Mouse (Mus musculus): ENCODE data around the gene Adamts6.

Adamts6 gene

GRCm38 (mm10) chr13:104460287-104460686 lies 172.7 kb downstream of the Adamts6 start:
- no peak for DNase-seq (ENCODE audit: low spot score)

- no peak for DNase-seq (ENCODE audit: low spot score)
Measured at GRCm38 (mm10) chr13:104468061-104468460, 180.4 kb downstream of the Adamts6 start.

GRCm38 (mm10) chr13:104476285-104476956 lies 188.8 kb downstream of the Adamts6 start:
- no peak for DNase-seq (ENCODE audit: low spot score)

- DNase-seq (ENCODE audit: low spot score): no peak
Measured at GRCm38 (mm10) chr13:104482426-104483089, 194.9 kb downstream of the Adamts6 start.

GRCm38 (mm10) chr13:104483111-104483722 lies 195.6 kb downstream of the Adamts6 start:
- DNase-seq (ENCODE audit: low spot score): no peak

- no peak for DNase-seq (ENCODE audit: low spot score)
Measured at GRCm38 (mm10) chr13:104491046-104491811, 203.6 kb downstream of the Adamts6 start.

- no peak for DNase-seq (ENCODE audit: low spot score)
Measured at GRCm38 (mm10) chr13:104493466-104493993, 205.9 kb downstream of the Adamts6 start.

- DNase-seq (ENCODE audit: low spot score): no peak
Measured at GRCm38 (mm10) chr13:104494200-104494873, 206.7 kb downstream of the Adamts6 start.

GRCm38 (mm10) chr13:104497592-104497991 lies 210.0 kb downstream of the Adamts6 start:
- DNase-seq (ENCODE audit: low spot score): no peak

- no peak for DNase-seq (ENCODE audit: low spot score)
Measured at GRCm38 (mm10) chr13:104498669-104499068, 211.0 kb downstream of the Adamts6 start.

- no peak for DNase-seq (ENCODE audit: low spot score)
Measured at GRCm38 (mm10) chr13:104499116-104500040, 211.7 kb downstream of the Adamts6 start.

GRCm38 (mm10) chr13:104502406-104502805 lies 214.8 kb downstream of the Adamts6 start:
- DNase-seq (ENCODE audit: low spot score): no peak

- no peak for DNase-seq (ENCODE audit: low spot score)
Measured at GRCm38 (mm10) chr13:104504043-104504442, 216.4 kb downstream of the Adamts6 start.

- DNase-seq (ENCODE audit: low spot score): no peak
Measured at GRCm38 (mm10) chr13:104506165-104506875, 218.7 kb downstream of the Adamts6 start.

GRCm38 (mm10) chr13:104507671-104508070 lies 220.0 kb downstream of the Adamts6 start:
- no peak for DNase-seq (ENCODE audit: low spot score)

- no peak for DNase-seq (ENCODE audit: low spot score)
Measured at GRCm38 (mm10) chr13:104509561-104510493, 222.2 kb downstream of the Adamts6 start.

GRCm38 (mm10) chr13:104510766-104511165 lies 223.1 kb downstream of the Adamts6 start:
- DNase-seq (ENCODE audit: low spot score): no peak

GRCm38 (mm10) chr13:104515054-104515453 lies 227.4 kb downstream of the Adamts6 start:
- DNase-seq (ENCODE audit: low spot score): no peak

- DNase-seq (ENCODE audit: low spot score): no peak
Measured at GRCm38 (mm10) chr13:104516146-104516545, 228.5 kb downstream of the Adamts6 start.
